Mouse (Mus musculus) megakaryocyte, embryonic 14.5 days (primary cell): ENCODE measurements at regions not wholly inside any gene's neighbourhood (a gene's known extent, or its start where the extent isn't known, plus 50 kb on each side); places are given as distances from the start of the nearest gene placed in this dataset.

Experiments
- H3K27me3 ChIP-seq: replicated peaks from 2 replicates; pipeline ENCODE3; 2012; ENCODE audit warnings: inconsistent platforms
- H3K36me3 ChIP-seq: replicated peaks from 2 replicates; pipeline ENCODE3; 2012; ENCODE audit warnings: low read length, inconsistent platforms, mixed read lengths
- H3K4me1 ChIP-seq: 2 replicates; pipeline ENCODE4 v1.6.1; 2012; ENCODE audit warnings: inconsistent platforms
- H3K4me3 ChIP-seq: replicated peaks from 2 replicates; pipeline ENCODE3; 2012; ENCODE audit warnings: moderate library complexity, mild to moderate bottlenecking, inconsistent platforms
- H3K9me3 ChIP-seq: 2 replicates; pipeline ENCODE4 v1.6.1; 2012; ENCODE audit warnings: inconsistent platforms
- FLI1 ChIP-seq: IDR thresholded peaks from 2 replicates; pipeline ENCODE4 v1.6.1; 2012; ENCODE audit warnings: low read length, inconsistent platforms, mixed read lengths
- GATA1 ChIP-seq: IDR thresholded peaks from 3 replicates; pipeline ENCODE4 v1.6.1; 2012; ENCODE audit warnings: mixed read lengths, low read length, inconsistent platforms, borderline replicate concordance

GRCm38 (mm10) chr15:63067126-63067525, 777.9 kb downstream of the Gsdmc2 start:
- TF ChIP-seq GATA1 (no peak), FLI1 (no peak)
- H3K9me3 ChIP-seq, result no peaks in the 10 kb centered on the region
- H3K4me1 ChIP-seq, result no peaks in the 10 kb centered on the region
- H3K27me3 ChIP-seq, result no peaks in the 10 kb centered on the region
- no peak overlapping the region for H3K4me3 ChIP-seq
- no peaks in the 10 kb centered on the region for H3K36me3 ChIP-seq

GRCm38 (mm10) chr15:63066020-63066439, 778.9 kb downstream of the Gsdmc2 start:
- no peaks in the 10 kb centered on the region for H3K9me3 ChIP-seq
- H3K27me3 ChIP-seq, result no peaks in the 10 kb centered on the region
- no peak for TF ChIP-seq GATA1
- no peaks in the 10 kb centered on the region for H3K36me3 ChIP-seq
- H3K4me3 ChIP-seq, result no peak overlapping the region
- H3K4me1 ChIP-seq, result no peaks in the 10 kb centered on the region

- no peaks in the 10 kb centered on the region for H3K9me3 ChIP-seq
- no peaks in the 10 kb centered on the region for H3K36me3 ChIP-seq
- H3K27me3 ChIP-seq, result no peaks in the 10 kb centered on the region
- TF ChIP-seq GATA1 (no peak), FLI1 (no peak)
- H3K4me3 ChIP-seq, result no peak overlapping the region
- H3K4me1 ChIP-seq, result no peaks in the 10 kb centered on the region
Observed at GRCm38 (mm10) chr15:63061891-63062290, 783.1 kb downstream of the Gsdmc2 start.

- Histone ChIP-seq H3K27me3 (no peaks in the 10 kb centered on the region), H3K4me3 (no peak overlapping the region), H3K9me3 (no peaks in the 10 kb centered on the region), H3K4me1 (no peaks in the 10 kb centered on the region), H3K36me3 (no peaks in the 10 kb centered on the region)
- no peak for TF ChIP-seq GATA1
- no peak for TF ChIP-seq FLI1
Observed at GRCm38 (mm10) chr15:63060826-63061225, 784.2 kb downstream of the Gsdmc2 start.

GRCm38 (mm10) chr15:63052570-63053255, 792.3 kb downstream of the Gsdmc2 start:
- no peaks in the 10 kb centered on the region for H3K36me3 ChIP-seq
- TF ChIP-seq GATA1 (no peak), FLI1 (no peak)
- H3K4me3 ChIP-seq, result no peak overlapping the region
- no peaks in the 10 kb centered on the region for H3K9me3 ChIP-seq
- H3K27me3 ChIP-seq, result no peaks in the 10 kb centered on the region
- H3K4me1 ChIP-seq, result no peaks in the 10 kb centered on the region

GRCm38 (mm10) chr15:63050033-63050432, 794.9 kb downstream of the Gsdmc2 start:
- Histone ChIP-seq H3K36me3 (no peaks in the 10 kb centered on the region), H3K4me1 (no peaks in the 10 kb centered on the region), H3K27me3 (no peaks in the 10 kb centered on the region), H3K9me3 (no peaks in the 10 kb centered on the region), H3K4me3 (no peak overlapping the region)
- TF ChIP-seq GATA1, result no peak
- no peak for TF ChIP-seq FLI1

- H3K36me3 ChIP-seq, result no peaks in the 10 kb centered on the region
- no peaks in the 10 kb centered on the region for H3K4me1 ChIP-seq
- no peak overlapping the region for H3K4me3 ChIP-seq
- TF ChIP-seq FLI1 (no peak), GATA1 (no peak)
- no peaks in the 10 kb centered on the region for H3K27me3 ChIP-seq
- H3K9me3 ChIP-seq, result no peaks in the 10 kb centered on the region
Observed at GRCm38 (mm10) chr15:63042367-63042766, 802.6 kb downstream of the Gsdmc2 start.

- no peaks in the 10 kb centered on the region for H3K27me3 ChIP-seq
- no peaks in the 10 kb centered on the region for H3K36me3 ChIP-seq
- no peaks in the 10 kb centered on the region for H3K4me1 ChIP-seq
- no peak overlapping the region for H3K4me3 ChIP-seq
- TF ChIP-seq GATA1 (no peak), FLI1 (no peak)
- no peaks in the 10 kb centered on the region for H3K9me3 ChIP-seq
Observed at GRCm38 (mm10) chr15:63036241-63036640, 808.7 kb downstream of the Gsdmc2 start.

GRCm38 (mm10) chr15:63020826-63021225, 824.2 kb downstream of the Gsdmc2 start:
- H3K27me3 ChIP-seq, result no peaks in the 10 kb centered on the region
- H3K36me3 ChIP-seq, result no peaks in the 10 kb centered on the region
- no peaks in the 10 kb centered on the region for H3K9me3 ChIP-seq
- H3K4me3 ChIP-seq, result no peak overlapping the region
- TF ChIP-seq FLI1, result no peak
- no peak for TF ChIP-seq GATA1
- peaks cover 3% of the 10 kb centered on the region; the same call in 1 of the 2 replicates for H3K4me1 ChIP-seq

GRCm38 (mm10) chr15:63017966-63018365, 827.0 kb downstream of the Gsdmc2 start:
- H3K4me3 ChIP-seq, result no peak overlapping the region
- no peaks in the 10 kb centered on the region for H3K36me3 ChIP-seq
- H3K27me3 ChIP-seq, result peaks cover 2% of the 10 kb centered on the region
- no peak for TF ChIP-seq GATA1
- TF ChIP-seq FLI1, result no peak
- no peaks in the 10 kb centered on the region for H3K9me3 ChIP-seq
- H3K4me1 ChIP-seq, result peaks cover 3% of the 10 kb centered on the region; the same call in 1 of the 2 replicates
